Mouse (Mus musculus) monocyte, adult 2 months (primary cell): ENCODE data around the gene 2610301B20Rik.
A peak's percentile ranks its signal among the peaks of the same experiment; 100 is the strongest.
"Not testable (repeated sequence)": the region's sequence is repeated elsewhere in the genome, so short reads cannot be mapped to it uniquely, and the experiment has no call there.

Source experiments
- DNase-seq, 2 experiments: peaks; one replicate each; pipeline ENCODE4 v3.0.0; 2022; ENCODE audit warnings: low spot score in 2 of 2, low read depth in 1 of 2

2610301B20Rik gene

DNA sequence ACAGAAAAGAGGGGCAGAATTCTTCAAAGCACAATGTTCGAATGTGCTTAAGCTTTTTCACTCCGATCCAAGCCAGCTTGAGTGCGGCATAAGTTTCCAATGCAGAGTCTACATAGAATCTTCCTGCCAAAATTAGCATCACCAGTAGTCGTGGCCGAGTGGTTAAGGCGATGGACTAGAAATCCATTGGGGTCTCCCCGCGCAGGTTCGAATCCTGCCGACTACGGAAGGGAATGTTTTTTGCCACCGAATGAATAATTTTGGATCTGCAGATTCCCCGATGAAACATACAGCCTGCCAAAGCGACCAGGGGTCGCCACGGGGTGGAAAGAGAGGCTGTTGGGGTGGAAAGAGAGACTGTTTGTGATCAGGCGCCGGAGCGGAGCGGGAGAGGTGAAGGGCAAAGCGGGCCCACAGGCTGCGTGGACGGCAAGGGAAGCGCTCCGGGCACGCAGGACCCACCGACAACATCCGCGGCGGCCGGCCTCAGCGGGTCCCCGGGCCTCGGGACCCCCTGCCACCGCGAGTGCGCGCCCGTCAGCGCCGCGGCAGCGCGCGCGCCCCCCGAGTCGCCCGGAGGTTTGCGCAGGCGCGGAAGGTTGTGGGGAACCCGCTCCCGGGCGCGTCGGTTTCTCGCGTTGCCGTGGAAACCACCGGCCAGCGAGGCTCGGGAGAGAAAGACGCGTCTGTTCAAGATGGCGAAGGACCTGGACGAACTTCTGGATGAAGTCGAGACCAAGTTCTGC is at the start of gene 2610301B20Rik:
2610301B20Rik (plus strand) TSS at position 579 of the 746 bp plus-strand sequence.
- DNase-seq = peak; percentile 76 to 86

GRCm38 (mm10) chr4:10833273-10833672 is 41.0 kb upstream of the 2610301B20Rik start:
- no peak for DNase-seq

GRCm38 (mm10) chr4:10835252-10836051 is 38.8 kb upstream of the 2610301B20Rik start:
- DNase-seq = no peak

GRCm38 (mm10) chr4:10845848-10846247 is 28.4 kb upstream of the 2610301B20Rik start:
- no peak for DNase-seq

- no peak for DNase-seq
Observed at GRCm38 (mm10) chr4:10849812-10850211, 24.5 kb upstream of the 2610301B20Rik start.

DNA sequence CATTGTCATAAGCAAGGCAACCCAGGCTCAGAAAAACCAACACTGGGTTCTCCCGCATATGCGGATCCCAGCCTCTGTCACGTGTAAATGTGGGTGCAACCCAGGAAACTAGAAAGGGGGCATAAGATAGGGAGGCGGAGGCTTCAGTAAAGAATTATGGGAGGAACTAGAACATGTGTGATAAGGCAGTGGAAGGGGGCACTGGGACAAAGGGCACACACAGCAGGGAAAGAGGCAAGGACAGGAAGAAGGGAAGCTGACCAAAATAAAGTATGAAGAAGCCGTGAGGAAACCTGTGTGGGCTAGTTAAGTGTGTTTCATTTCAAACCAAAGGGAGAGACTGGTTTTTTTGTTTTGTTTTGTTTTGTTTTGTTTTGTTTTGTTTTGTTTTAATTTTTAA is 23.3 kb upstream of the 2610301B20Rik start:
- no peak for DNase-seq

DNA sequence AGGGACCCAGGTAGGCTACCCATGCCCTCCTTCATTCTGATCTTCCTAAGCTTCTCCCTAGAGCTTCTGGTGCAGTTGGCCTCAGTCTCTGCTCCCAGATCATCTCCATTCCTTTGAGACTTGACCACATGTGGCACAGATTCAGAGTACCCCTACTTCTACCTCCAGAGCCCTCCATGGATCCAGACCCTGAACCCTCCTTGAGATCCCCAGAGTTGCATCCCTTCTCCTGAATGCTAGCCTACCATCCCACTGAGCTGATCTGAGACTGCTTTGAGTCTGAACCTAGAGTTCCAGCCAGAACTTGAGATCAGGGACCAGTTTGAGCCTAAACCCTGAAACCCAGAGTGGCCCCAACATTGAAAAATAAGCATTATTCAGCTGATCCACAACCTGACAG is 15.1 kb upstream of the 2610301B20Rik start:
- DNase-seq = no peak

- DNase-seq = no peak
Observed at GRCm38 (mm10) chr4:10859911-10860581, 14.3 kb upstream of the 2610301B20Rik start.

GRCm38 (mm10) chr4:10860825-10861224 is 13.5 kb upstream of the 2610301B20Rik start:
- DNase-seq = no peak

DNA sequence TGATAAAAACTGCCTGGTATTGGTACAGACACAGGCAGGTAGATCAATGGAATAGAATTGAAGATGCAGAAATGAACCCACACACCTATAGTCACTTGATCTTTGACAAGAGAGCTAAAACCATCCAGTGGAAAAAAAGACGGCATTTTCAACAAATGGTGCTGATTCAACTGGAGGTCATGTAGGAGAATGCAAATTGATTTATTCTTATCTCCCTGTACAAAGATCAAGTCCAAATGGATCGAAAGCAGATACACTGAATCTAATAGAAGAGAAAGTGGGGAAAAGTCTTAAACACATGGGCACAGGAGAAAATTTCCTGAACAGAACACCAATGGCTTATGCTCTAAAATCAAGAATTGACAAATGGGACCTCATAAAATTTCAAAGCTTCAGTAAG is 11.4 kb upstream of the 2610301B20Rik start:
- not testable (repeated sequence) for DNase-seq

DNA sequence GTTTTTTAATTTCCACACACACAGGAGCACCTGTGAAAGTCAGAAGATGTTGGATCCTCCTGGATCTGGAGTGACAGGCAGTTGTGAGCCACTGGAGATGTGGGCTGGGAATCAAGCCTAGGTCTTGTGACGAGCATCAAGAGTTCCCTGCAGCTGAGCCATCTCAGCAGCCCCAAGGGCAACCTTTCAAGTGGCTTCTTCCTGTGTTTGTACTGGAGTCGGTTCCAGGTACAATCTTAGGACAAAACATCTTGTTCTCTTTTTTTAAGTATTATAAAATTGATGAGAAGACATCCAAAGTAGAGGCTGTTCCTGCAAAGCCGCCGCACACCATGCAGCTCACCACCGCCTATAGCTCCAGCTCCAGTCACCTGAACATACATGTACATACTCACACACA is 2.1 kb upstream of the 2610301B20Rik start:
- DNase-seq = no peak

GRCm38 (mm10) chr4:10872685-10873539 is 1.4 kb upstream of the 2610301B20Rik start:
- DNase-seq = no peak

GRCm38 (mm10) chr4:10873549-10873919 is 764 bp upstream of the 2610301B20Rik start:
- DNase-seq = no peak

DNA sequence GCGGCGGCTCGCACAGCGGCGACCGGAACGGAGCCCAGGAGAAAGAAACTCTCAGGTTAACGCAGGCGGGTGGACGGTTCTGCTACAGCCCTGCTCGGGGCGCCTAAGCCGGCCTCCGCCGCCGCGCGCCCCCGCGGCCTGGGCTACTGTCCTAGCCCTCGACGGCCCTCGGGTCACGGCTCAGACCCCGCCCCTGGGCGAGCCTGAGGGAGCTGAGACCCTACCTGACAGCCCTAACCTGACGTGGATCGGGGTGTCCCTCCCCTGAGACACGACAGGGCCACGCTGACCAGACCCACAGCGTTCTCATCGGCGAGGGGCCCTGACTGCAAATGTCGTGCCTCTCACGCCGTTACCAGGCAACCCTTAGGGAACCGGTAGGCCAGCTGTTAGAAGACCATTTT is 422 bp downstream of the 2610301B20Rik start:
- DNase-seq = peak in 1 of 2 experiments; percentile 3

GRCm38 (mm10) chr4:10875407-10875806 is 1.1 kb downstream of the 2610301B20Rik start:
- no peak for DNase-seq

GRCm38 (mm10) chr4:10877057-10877456 is 2.8 kb downstream of the 2610301B20Rik start:
- no peak for DNase-seq

GRCm38 (mm10) chr4:10883740-10884408 is 9.6 kb downstream of the 2610301B20Rik start:
- DNase-seq = no peak

GRCm38 (mm10) chr4:10888835-10889234 is 14.5 kb downstream of the 2610301B20Rik start:
- DNase-seq = no peak

DNA sequence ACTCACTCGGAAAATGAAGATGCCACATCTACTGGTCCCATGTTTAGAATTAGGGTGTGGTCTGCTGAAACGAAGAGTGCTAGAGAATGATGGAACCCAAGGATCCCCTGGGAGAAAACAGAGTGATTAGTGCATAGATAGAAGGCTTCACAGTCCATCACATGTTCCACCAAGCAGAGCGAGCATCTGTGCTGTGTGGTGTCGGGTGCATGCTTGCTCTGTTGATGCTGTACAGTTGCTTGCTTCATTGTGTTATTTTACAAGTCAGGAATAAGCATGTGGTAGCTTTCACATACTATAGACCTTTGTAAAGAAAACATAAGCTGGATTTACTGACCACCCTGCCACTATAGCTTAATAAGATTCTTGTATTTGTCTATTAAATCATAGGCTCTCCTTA is 22.0 kb downstream of the 2610301B20Rik start:
- no peak for DNase-seq

DNA sequence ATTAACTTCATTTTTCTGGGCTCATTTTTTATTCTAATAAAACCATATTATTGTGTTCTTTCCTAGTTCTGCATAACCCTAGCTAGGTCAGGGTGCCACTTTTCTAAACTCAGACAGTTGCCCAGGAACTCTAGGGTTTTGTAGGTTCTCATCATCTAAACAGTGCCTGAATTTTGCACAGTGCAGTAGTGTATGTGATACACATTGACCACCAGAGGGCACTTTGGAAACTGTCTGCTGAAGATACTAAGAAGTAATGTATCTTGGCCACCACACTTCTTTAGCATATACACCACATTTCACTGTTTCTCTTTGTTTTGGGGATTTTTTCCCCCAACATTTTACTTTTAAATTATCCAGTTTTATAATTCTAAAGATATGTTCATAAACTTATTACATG is 22.6 kb downstream of the 2610301B20Rik start:
- no peak for DNase-seq
